Mouse (Mus musculus): ENCODE measurements around the gene Smco4.

The Smco4 gene

GRCm38 (mm10) chr9:15509363-15509762 lies 16.1 kb downstream of the Smco4 start:
- DNase-seq, result no peak

DNA sequence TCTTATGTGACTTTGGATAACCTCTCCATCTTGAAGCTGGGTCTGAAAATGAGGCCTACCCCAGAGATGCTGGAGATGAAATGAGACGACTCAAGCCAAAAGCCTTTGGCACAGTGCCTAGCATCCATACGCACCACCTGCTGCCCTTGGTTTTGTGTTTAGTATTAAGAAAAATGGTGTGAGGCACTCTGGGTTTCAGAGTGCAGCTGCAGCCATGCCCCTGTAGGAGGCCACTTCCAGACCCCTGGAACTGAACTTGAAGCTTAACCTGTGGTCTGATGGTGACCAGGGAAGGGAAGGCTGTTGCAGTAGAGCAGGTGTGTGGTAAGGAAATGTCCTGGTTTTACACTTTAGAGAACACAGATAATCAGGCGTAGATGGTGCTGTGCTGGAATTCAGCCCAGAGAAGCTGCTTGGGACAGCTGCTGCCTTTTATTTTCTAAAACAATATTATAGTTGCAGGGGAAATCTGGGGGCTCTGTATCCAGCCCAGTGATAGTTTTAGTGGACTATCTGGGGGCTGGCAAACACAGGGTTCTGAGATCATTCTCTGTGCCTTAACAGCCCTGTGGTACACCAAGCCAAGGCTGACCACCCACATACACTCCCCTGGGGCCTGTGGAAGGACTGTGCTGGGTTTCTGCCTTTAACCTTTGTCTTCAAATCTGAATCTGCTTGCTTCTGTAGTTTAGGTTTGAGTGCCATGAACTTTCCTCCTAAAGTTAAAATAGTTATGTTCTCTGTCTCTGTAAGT lies 17.5 kb downstream of the Smco4 start:
- DNase-seq, result no peak

- peak; percentile 64 for DNase-seq
Measured at GRCm38 (mm10) chr9:15512918-15513317, 19.7 kb downstream of the Smco4 start.

DNA sequence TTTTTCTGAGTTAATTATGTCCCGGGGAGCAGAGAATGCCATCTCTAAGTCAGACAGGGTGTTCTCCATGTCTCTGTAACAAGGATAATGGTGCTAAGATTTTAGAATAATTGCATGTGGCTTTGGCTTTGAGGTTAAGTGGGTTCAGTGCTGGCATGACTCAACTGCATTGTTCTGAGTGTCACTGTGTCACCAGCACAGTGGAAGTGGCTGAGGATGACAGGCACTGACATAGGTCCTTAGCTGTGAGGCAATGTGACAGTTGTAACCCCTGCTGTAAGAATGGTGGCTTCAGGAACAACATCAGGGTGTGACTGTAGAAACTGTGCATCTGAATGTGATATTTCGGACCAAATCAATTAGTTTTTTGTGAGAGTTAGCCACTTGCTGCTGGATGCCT lies 22.8 kb downstream of the Smco4 start:
- no peak for DNase-seq

DNA sequence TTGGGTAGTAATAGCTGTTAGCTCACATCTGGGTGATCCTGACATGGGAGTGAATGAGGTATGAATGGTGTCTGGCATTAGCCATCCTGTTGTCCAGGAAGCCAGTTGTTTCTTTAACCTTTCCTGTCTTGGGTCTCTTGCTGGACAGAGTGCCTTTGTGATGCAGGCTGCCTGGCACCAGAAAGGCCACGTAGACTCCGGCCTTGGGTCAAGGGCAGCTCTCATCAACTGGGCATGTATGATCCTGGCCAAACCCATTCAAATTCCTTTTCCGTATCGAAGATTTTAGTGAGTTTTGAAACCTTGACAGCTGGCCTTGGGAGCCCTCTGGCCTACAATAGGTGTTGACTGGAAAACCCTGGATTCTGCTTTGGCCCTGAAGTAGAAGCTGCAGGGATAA lies 24.7 kb downstream of the Smco4 start:
- DNase-seq, result no peak

DNA sequence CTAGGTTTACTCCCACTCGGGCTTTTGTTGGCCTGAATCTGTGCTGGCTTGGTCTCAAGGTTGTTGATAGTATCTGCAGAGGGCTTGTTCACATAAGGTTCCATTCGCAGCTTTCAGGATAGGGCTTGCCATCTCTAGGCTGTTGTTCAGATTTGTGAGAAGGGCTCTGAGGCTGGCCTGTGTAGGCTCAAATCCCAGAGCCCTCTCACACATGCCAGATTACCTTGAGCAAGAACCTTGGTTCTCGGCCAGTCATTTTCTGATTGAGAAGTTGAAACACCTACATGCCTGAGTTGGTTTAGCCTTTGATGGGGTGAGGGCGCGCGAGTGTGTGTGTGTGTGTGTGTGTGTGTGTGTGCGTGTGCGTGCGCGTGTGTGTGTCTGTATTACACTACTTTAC lies 29.1 kb downstream of the Smco4 start:
- no peak for DNase-seq

DNA sequence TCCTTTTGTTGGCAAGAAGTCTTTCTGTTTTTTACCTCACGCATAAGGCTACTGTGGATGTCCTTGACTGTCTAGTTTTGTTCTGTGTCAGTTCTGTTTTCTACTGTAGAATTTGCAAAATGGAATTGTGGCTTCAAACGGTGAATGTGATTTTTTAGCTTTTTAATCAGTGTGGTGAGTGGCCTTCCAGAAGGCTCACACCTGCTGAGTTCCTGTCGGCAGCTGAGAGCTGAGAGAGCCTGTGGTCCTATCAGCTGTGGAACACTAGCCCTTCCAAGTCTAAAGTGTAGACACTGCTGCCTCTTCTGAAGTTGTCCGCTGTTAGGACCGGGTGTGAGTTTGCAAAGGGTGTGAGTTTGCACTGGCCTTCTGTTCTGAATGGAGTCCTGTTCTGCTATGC lies 29.7 kb downstream of the Smco4 start:
- DNase-seq, result no peak

GRCm38 (mm10) chr9:15523646-15524045 lies 30.4 kb downstream of the Smco4 start:
- DNase-seq, result no peak

- DNase-seq, result peak; percentile 64
Measured at GRCm38 (mm10) chr9:15525246-15525645, 32.0 kb downstream of the Smco4 start.

- no peak for DNase-seq
Measured at GRCm38 (mm10) chr9:15526539-15526938, 33.3 kb downstream of the Smco4 start.

- no peak for DNase-seq
Measured at GRCm38 (mm10) chr9:15527846-15528245, 34.6 kb downstream of the Smco4 start.

DNA sequence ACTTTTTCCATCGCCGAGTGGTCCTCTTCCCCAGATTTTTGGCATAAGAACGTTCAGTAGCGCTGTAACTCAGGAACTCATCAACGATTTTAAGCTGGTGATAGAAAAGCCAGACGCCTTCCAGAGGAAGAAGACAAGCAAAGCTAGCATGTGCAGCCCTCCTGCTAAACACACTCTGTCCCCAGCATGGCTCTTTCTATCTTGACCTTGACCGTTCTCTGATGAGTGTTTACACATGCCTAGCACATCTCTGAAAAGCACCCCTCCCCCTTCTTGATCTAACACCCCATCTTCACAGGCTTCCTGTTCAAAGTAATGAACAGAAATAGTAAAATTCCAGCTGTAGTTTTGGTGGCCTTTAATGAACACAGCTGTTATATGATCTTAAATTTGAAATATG lies 35.1 kb downstream of the Smco4 start:
- peak; percentile 42 for DNase-seq

DNA sequence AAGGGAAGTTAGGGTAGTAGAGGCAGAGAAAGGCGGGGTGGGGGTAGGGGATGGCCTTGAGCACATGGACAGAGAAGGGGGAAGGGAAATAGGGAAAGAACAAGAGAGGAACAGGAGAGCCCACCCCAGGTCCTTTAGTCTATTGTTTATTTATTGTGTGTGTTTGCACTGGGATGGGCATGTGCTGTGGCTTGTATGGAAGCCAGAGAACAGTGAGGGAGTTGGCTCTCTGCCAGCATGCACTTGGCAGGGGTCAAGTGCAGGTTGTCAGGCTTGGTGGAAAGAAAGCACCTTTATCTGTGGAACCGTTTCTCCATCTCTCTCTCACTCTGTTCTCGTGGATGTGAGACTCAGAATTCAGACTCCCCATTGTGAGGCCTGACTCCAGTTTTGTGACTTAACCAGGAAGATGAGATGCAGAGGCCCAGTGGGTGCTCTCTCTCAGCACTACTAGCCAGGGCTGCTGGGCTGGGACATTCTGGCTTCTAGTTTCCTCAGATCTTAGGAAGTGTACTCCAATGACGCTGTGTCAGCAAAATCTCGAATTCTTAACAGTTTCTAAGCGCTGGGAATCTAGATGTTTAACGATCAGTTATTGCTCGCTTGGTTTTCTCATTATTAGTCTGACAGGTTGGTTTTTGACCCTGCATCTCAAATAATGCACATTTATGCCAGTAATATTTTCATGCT lies 36.2 kb downstream of the Smco4 start:
- DNase-seq, result peak; percentile 69

DNA sequence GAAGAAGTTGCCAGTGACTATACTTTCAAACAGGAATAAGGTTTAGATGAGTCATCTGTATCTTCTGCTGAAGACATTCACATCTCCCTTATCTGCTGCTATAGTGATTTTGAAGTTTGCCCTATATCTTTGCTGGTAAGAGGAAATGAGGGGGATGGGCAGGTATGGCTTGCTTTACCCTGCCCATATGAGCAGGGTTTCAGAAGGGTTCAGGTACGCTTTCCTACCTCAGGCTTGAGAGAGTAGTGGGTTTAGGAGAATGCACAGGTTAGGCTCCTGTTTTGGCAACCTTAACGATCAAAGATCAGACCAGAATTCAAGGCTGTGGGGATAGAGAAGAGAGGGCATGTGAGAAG lies 36.7 kb downstream of the Smco4 start:
- no peak for DNase-seq

- no peak for DNase-seq
Measured at GRCm38 (mm10) chr9:15531204-15531603, 38.0 kb downstream of the Smco4 start.

DNA sequence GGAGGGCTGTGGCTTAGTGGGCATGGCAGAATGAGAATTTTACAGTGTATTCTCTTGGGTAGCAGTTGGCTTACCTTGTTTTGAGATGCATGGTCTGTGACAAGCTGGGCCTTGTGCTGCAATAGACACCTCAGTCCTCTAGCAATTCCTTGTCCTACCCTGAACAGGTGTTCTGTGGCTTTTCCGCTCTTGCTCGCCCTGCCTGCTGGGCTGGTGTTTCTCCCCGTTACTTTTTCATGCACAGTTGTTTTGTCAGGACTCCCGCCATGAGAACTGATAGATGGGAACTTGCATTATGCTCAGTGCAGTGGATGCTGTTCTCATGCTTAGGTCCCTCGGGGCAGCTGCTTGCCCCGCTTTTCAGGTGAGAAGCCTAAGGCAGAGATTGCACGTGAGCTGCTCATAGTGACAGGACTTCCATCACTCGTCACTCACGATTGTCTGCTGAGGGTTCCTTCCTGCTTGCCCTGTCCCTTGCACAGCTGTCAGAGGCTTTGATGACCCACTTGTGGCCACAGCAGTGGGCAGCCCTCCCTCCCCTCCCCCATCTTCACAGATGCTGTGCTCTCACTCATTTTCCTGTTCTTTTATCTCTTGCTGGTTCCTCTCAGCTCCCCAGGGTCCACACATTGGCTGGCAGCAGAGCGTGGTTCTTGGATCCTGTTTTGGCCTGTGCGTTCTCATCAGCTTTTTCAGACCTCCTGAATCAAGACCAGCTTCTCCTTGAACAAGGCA lies 40.3 kb downstream of the Smco4 start:
- no peak for DNase-seq

DNA sequence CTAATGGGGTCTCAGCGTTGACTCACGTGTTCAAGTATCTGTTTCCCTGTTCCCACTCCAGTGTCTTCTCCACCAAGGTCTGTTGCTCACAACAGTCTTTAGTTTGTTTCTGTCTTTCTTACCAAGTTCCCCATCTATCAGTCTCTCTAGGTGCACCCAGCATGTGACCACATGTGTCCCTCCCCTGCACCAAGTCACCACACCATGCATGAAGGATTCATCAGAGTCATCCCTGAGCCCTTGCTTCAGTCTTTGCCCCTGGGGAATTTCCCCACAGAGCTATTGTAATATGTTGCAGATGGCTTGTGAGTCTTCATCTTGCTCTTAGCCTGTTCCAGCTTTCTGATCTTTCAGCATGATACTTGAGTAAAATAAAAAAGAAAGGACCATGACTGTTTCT lies 40.9 kb downstream of the Smco4 start:
- no peak for DNase-seq

DNA sequence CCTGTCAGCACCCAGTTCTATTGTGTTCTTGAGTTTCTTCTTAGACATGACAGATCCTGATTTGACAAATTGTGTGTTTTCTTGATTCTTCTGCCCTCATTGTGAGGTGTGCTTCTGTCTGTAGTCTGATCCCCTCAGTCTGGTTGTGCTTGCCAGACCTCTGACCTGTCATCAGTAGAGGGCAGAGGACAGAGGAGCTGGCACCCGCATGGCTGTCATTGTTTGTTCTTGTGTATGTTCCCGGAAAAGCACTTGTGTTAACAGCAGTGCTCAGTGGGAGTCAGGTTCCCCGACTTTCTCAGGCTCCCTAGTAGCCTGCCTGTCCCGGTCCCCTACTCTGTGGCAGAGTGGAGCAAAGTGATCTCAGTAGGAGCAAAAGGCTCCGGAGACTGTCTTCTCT lies 42.2 kb downstream of the Smco4 start:
- DNase-seq, result peak; percentile 43

DNA sequence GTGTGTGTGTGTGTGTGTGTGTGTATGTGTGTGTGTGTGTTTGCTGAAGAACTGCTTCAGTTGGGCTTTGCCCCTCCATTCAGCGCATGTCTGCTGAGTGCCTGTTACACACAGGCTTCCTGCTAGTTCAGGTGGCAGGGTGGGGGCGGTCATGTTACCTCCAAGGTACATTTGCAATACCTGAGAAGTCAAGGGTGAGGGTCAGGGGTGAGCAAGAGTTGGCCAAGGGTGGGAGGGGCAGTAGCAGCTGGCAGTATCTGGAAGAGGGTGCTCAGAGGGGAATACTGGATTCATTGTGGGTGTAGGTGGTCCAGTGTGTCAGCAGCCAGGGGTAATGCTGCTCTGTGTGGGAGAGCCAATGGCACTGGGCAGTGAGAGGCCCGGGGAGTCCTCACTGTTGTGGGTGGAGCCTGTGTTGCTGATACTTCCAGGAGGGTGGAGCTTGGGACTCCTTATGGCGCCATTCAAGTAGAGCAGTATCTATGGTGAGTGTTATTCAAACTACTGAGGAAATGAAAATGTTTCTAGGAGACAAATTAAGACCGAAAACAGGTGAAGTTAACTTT lies 43.7 kb downstream of the Smco4 start:
- no peak for DNase-seq

DNA sequence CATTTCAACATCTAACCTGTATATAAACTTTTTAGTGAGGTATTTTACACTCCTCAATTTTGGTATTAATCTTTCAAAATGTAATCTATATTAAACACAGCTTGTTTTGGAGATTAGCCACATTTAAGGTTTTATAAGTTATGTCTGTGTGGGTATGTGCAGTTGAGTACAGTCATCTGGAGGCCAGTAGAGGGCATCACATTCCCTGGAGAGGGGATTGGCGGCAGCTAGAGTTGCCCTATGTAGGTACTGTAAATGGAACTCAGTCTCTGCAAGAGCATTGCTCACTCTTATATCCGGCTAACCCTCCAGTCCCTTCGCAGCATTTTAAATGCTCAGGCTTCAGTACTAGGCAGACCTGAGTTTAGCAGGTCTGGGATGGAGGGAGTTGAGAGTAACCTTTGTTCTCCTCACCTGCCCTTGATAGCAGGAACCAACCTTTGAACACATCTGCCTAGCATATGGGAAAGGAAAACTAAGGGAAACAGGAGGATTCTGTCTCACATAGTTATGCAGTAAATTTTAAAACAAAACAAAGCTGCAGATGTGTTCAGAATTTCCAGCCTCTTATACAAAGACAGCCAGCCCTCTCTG lies 44.3 kb downstream of the Smco4 start:
- DNase-seq, result no peak

DNA sequence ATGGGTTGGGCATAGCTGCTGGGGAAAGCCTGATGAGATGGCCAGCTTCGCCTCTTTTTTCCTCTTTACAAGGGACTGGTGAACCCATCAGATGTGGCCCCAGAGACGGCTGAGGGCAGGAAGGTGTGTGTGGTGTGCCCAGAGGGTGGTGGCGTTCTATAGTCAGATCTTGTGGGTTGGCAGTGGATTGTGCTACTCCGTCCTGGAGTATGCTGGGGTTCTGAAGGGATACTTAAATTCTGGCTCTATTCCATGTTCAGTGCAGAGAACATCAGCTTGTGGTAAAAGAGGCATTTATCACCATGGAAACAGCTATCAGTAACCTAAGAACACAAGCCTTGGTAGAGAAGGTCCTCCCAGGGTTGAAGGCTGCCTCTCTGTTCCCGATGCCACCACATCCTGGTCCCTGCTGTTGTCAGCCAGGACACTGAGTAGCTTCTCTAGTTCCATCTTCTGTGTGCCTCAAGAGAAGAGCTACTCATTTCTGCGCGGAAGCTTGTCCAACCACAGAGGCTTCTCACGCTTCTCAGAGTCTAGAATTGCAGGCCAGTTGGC lies 45.8 kb downstream of the Smco4 start:
- DNase-seq, result no peak

- no peak for DNase-seq
Measured at GRCm38 (mm10) chr9:15541735-15542354, 48.6 kb downstream of the Smco4 start.

All from kidney, postnatal 14 days (tissue).